Mouse (Mus musculus): ENCODE data around the gene Sbk2.
"Not testable (repeated sequence)": the region's sequence is repeated elsewhere in the genome, so short reads cannot be mapped to it uniquely, and the experiment has no call there.

Sbk2 gene

GRCm38 (mm10) chr7:4964272-4964671 is at the start of gene Sbk2:
Gene Sbk2 (minus strand): TSS chr7:4964406.
- DNase-seq (ENCODE audit: extremely low read depth, low read depth, low spot score) = no peak

GRCm38 (mm10) chr7:5012681-5013513 is 48.7 kb upstream of the Sbk2 start:
- no peak for DNase-seq (ENCODE audit: extremely low read depth, low read depth, low spot score)

GRCm38 (mm10) chr7:5008229-5008628 is 44.0 kb upstream of the Sbk2 start:
- no peak for DNase-seq (ENCODE audit: extremely low read depth, low read depth, low spot score)

GRCm38 (mm10) chr7:5002876-5003275 is 38.7 kb upstream of the Sbk2 start:
- not testable (repeated sequence) for DNase-seq (ENCODE audit: extremely low read depth, low read depth, low spot score)

- DNase-seq (ENCODE audit: extremely low read depth, low read depth, low spot score) = no peak
Observed at GRCm38 (mm10) chr7:4999876-5000275, 35.7 kb upstream of the Sbk2 start.

GRCm38 (mm10) chr7:4996934-4997333 is 32.7 kb upstream of the Sbk2 start:
- DNase-seq (ENCODE audit: extremely low read depth, low read depth, low spot score) = no peak

- DNase-seq (ENCODE audit: extremely low read depth, low read depth, low spot score) = no peak
Observed at GRCm38 (mm10) chr7:4996003-4996895, 32.0 kb upstream of the Sbk2 start, which contains the start of gene Zfp579. Gene Zfp579 (minus strand): TSS chr7:4996158.

- DNase-seq (ENCODE audit: extremely low read depth, low read depth, low spot score) = no peak
Observed at GRCm38 (mm10) chr7:4995268-4996002, 31.2 kb upstream of the Sbk2 start.

GRCm38 (mm10) chr7:4993999-4994788 is 30.0 kb upstream of the Sbk2 start:
- DNase-seq (ENCODE audit: extremely low read depth, low read depth, low spot score) = no peak

GRCm38 (mm10) chr7:4993347-4993998 is 29.3 kb upstream of the Sbk2 start:
- no peak for DNase-seq (ENCODE audit: extremely low read depth, low read depth, low spot score)

GRCm38 (mm10) chr7:4988250-4988649 is 24.0 kb upstream of the Sbk2 start:
- DNase-seq (ENCODE audit: extremely low read depth, low read depth, low spot score) = no peak

GRCm38 (mm10) chr7:4976832-4977231 is 12.6 kb upstream of the Sbk2 start:
- no peak for DNase-seq (ENCODE audit: extremely low read depth, low read depth, low spot score)

- DNase-seq (ENCODE audit: extremely low read depth, low read depth, low spot score) = no peak
Observed at GRCm38 (mm10) chr7:4975455-4975854, 11.2 kb upstream of the Sbk2 start.

GRCm38 (mm10) chr7:4972321-4973047 is 8.3 kb upstream of the Sbk2 start:
- no peak for DNase-seq (ENCODE audit: extremely low read depth, low read depth, low spot score)

GRCm38 (mm10) chr7:4971710-4972109 is 7.5 kb upstream of the Sbk2 start:
- DNase-seq (ENCODE audit: extremely low read depth, low read depth, low spot score) = no peak

GRCm38 (mm10) chr7:4971068-4971467 is 6.9 kb upstream of the Sbk2 start, which contains the start of gene Sbk3:
Gene Sbk3 (minus strand): TSS chr7:4971168.
- no peak for DNase-seq (ENCODE audit: extremely low read depth, low read depth, low spot score)

- no peak for DNase-seq (ENCODE audit: extremely low read depth, low read depth, low spot score)
Observed at GRCm38 (mm10) chr7:4964988-4965387, 782 bp upstream of the Sbk2 start.

GRCm38 (mm10) chr7:4963527-4963926 is 679 bp downstream of the Sbk2 start:
- DNase-seq (ENCODE audit: extremely low read depth, low read depth, low spot score) = no peak

GRCm38 (mm10) chr7:4957361-4957760 is 6.8 kb downstream of the Sbk2 start:
- no peak for DNase-seq (ENCODE audit: extremely low read depth, low read depth, low spot score)
